Mouse (Mus musculus) embryonic facial prominence, embryonic 11.5 days (tissue): ENCODE results near the gene Tmem211. TPM values are rescaled to one million over a fixed set of nuclear protein-coding genes. Genes with fewer than 3 reads are reported as not detected.
A peak's percentile ranks its signal among the peaks of the same experiment; 100 is the strongest.

Source experiments
- ATAC-seq: fragments of 200-750 bp; cut with Nextera tagmentation; replicated peaks from 2 replicates; pipeline ENCODE4 v1.8.0; 2017; ENCODE audit warnings: low read depth; ENCODE audit not compliant: insufficient number of reproducible peaks, low FRiP score, low TSS enrichment
- DNase-seq: peaks from one replicate; pipeline ENCODE4 v3.0.0-alpha.2; 2015; ENCODE audit warnings: low spot score
- H3K27ac ChIP-seq: fragments of 300-500 bp; sonication (generic); replicated peaks from 2 replicates; pipeline ENCODE4 v1.5.1; 2014; ENCODE audit warnings: mild to moderate bottlenecking, low read depth, low read length, control low read depth
- H3K27me3 ChIP-seq: fragments of 300-500 bp; sonication (generic); 2 replicates; pipeline ENCODE4 v1.6.1; 2014; ENCODE audit warnings: mild to moderate bottlenecking, low read length, moderate library complexity, mixed read lengths; ENCODE audit not compliant: control insufficient read depth, insufficient read depth
- H3K36me3 ChIP-seq: fragments of 300-500 bp; sonication (generic); replicated peaks from 2 replicates; pipeline ENCODE4 v1.6.1; 2014; ENCODE audit warnings: low read depth, mild to moderate bottlenecking, low read length, moderate library complexity, mixed read lengths; ENCODE audit not compliant: control insufficient read depth, insufficient read depth
- H3K4me1 ChIP-seq: fragments of 300-500 bp; sonication (generic); 2 replicates; pipeline ENCODE4 v1.6.1; 2014; ENCODE audit warnings: low read length, mixed read lengths; ENCODE audit not compliant: control insufficient read depth, insufficient read depth
- H3K4me2 ChIP-seq: fragments of 300-500 bp; sonication (generic); 2 replicates; pipeline ENCODE4 v1.6.1; 2014; ENCODE audit warnings: low read depth, mild to moderate bottlenecking, control low read depth, low read length, moderate library complexity
- H3K4me3 ChIP-seq: fragments of 300-500 bp; sonication (generic); 2 replicates; pipeline ENCODE4 v1.5.1; 2014; ENCODE audit warnings: low read depth, low read length, control low read depth
- H3K9ac ChIP-seq: fragments of 300-500 bp; sonication (generic); replicated peaks from 2 replicates; pipeline ENCODE4 v1.6.1; 2014; ENCODE audit warnings: mild to moderate bottlenecking, control low read depth, low read length
- H3K9me3 ChIP-seq: fragments of 300-500 bp; sonication (generic); replicated peaks from 2 replicates; pipeline ENCODE4 v1.6.1; 2016; ENCODE audit warnings: mild to moderate bottlenecking, low read length, inconsistent platforms, mixed read lengths; ENCODE audit not compliant: control insufficient read depth
- WGBS: fragments of 180-500 bp; shearing (Covaris S2); extraction: QIAGEN DNeasy Blood & Tissue Kit; methylation state at CpG from one replicate; pipeline ENCODE4 v1.1.7; 2014; 5-methylcytosine and 5-hydroxymethylcytosine counted together
- polyA plus RNA-seq: library from polyadenylated mRNA; unstranded; fragments of >200 nt; fragmentation: Nextera tagmentation; extraction: Ambion mirVana; gene quantifications from 2 replicates; pipeline ENCODE4 v1.2.1, GENCODE M21; 2014

Gene Tmem211
- polyA plus RNA-seq, 1 experiment from 2014 or later: 0.70 TPM

DNA sequence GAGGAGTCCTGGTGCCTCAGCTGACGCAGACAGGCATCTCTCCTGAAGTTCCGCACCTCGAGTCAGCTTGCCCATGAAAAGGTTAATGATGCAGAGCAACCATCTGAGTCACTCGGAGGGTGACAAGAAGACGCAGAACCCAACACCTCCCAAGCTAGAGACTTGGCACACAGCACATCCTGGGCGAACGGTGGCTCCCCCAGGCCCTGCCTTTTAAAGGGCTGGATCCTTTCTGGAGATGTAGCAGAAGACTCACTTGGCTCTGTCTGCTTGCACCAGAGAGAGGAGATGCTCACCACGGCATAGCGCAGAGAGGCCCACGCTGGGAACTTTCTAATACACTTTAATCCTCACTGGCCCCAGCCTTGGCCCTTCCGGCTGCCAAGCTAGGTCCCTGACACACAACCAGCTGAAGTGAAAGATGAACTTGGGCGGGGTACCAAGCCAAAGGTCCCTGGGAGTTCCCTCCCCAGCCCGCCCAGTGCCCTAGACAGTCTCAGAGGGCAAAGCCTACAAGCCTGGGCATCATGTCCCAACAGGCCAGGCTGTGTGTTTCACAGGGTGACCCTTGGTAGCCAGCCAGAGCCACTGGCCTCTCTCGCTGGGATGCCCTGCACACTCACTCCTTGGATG lies 10.3 kb upstream of the Tmem211 start:
- DNase-seq (no peak), ATAC-seq (no peak)
- WGBS: 83% methylated on average over 14 of the region's 14 CpGs

GRCm38 (mm10) chr5:113217076-113217475 lies 9.6 kb upstream of the Tmem211 start:
- H3K27ac ChIP-seq: no peak overlapping the region
- peaks cover 6% of the 10 kb centered on the region for H3K4me1 ChIP-seq
- no peak overlapping the region for H3K4me2 ChIP-seq
- H3K9ac ChIP-seq: no peak overlapping the region
- WGBS: 86% methylated on average over 12 of the region's 12 CpGs
- DNase-seq (no peak), ATAC-seq (no peak)
- H3K4me3 ChIP-seq: no peak overlapping the region
- no peaks in the 10 kb centered on the region for H3K36me3 ChIP-seq
- H3K27me3 ChIP-seq: peaks cover 8% of the 10 kb centered on the region
- no peaks in the 10 kb centered on the region for H3K9me3 ChIP-seq

More for the DNA sequence above, 10.3 kb upstream of the Tmem211 start:
- no peak overlapping the region for H3K9ac ChIP-seq
- peaks cover 8% of the 10 kb centered on the region for H3K27me3 ChIP-seq
- no peaks in the 10 kb centered on the region for H3K9me3 ChIP-seq
- H3K36me3 ChIP-seq: no peaks in the 10 kb centered on the region
- no peak overlapping the region for H3K4me2 ChIP-seq
- H3K4me1 ChIP-seq: peaks cover 6% of the 10 kb centered on the region
- no peak overlapping the region for H3K4me3 ChIP-seq
- no peak overlapping the region for H3K27ac ChIP-seq

DNA sequence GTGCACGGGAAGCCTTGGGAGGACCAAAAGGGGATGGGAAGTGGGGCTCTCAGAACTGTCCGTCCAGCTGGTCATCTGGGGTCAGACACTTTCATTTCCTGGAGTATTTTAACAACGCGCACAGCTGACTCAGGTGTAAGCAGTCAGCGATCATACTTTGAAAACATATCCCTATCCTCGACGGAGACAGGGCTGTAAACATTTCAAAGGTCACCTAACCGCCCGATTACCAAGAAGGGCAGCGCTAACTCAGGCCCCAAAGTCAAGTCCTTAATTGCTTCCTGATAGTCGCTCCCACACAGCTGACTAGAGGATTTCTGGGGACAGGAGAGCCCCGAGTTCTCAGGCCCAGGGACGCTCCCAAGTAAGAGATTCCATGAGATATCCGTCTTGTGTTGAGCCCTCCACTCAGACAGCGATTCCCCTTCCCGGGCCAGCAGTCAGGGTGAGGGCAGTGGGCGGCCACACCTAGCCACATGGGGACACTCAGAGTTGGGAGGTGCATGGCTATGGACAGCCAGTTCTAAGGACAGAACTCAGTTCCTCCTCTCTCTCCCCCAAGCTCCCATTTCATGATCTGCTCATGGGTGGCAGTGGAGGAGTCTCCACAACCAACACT lies 8.0 kb upstream of the Tmem211 start:
- Histone ChIP-seq H3K36me3 (no peaks in the 10 kb centered on the region), H3K27ac (no peak overlapping the region), H3K4me3 (no peak overlapping the region), H3K9me3 (no peaks in the 10 kb centered on the region), H3K9ac (no peak overlapping the region), H3K4me1 (peaks cover 6% of the 10 kb centered on the region), H3K27me3 (peaks cover 8% of the 10 kb centered on the region), H3K4me2 (no peak overlapping the region)
- ATAC-seq: no peak
- WGBS: 67% methylated on average over 17 of the region's 17 CpGs
- no peak for DNase-seq

DNA sequence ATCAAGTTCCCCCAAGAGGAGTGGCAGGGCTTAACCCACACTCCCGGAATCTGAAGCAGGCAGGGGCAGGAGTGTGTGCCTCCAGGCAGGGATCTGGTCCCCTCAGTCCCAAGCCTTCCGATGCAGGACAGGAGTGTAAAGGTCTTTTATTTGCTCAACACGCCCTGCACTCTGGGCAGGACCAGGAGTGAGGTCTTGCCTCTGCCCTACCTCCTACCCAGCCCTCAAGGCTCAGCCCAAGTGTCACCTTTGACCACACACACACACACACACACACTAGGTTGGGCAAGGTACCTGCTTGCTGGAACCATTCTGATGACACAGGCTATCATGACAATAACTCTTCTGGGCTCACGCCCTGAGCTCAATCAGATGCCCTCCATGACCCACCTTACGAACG lies 7.3 kb upstream of the Tmem211 start:
- no peak overlapping the region for H3K4me2 ChIP-seq
- H3K9ac ChIP-seq: no peak overlapping the region
- H3K27ac ChIP-seq: no peak overlapping the region
- peaks cover 6% of the 10 kb centered on the region for H3K4me1 ChIP-seq
- no peak for DNase-seq
- H3K36me3 ChIP-seq: no peaks in the 10 kb centered on the region
- no peak overlapping the region for H3K4me3 ChIP-seq
- H3K9me3 ChIP-seq: no peaks in the 10 kb centered on the region
- peaks cover 8% of the 10 kb centered on the region for H3K27me3 ChIP-seq
- ATAC-seq: no peak
- 65% methylated on average over 6 of the region's 6 CpGs for WGBS

DNA sequence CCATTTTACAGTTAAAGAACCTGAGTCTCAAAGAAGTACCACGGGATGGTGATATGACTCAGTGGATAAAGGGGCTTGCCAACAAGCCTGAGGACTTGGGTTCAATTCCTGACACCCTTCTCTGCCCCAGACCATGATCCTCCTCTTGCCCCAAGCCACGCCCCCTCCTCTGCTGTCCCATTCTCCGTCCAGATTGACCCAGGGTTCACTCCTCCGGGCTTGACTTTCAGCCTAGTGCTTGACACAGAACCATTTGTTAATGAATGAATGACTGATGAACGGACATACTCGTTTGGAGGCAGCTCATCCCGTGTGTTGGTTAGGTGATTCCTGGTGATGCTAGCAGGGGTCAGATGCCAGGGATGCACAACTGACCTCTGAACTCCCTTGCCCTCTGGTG lies 6.8 kb upstream of the Tmem211 start:
- WGBS: 58% methylated on average over 7 of the region's 7 CpGs
- no peak for DNase-seq
- H3K9me3 ChIP-seq: no peaks in the 10 kb centered on the region

DNA sequence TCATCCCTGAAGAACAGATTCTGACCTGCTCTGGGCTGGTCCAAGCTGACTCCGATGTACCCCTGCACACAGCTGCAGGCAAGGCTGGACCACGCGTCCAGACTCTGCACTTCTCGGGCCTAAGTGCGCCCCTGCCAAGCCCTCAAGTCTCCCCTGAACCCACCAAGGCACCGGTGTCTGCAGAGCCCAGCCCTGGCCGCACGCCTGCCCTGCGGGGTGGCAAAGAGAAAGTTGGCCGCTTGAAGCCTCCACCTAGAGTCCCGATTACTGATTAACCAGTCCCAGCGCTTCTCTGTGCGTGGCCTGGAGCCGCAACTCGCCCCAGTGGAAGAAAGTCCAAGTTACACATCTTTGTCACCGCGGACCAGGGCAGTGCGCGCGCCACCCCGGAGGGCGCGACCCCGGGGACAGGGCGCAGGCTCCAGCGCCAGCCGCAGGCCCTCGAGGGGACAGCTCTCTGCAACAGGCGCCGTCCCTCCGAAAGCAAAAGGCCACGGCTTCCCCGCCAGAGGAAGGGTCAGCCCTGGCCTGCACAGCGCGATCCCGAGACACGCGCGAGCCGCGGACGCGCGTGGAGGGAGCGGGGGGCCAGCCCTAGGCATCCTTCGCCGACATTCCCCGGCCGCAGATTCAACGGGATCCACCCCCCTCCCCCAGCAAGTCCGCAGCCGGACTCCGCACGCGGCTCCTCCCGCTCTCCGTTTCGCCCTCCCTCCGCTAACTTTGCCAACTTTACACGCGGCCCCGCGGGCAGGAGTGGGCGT lies 6.1 kb upstream of the Tmem211 start:
- H3K9me3 ChIP-seq: no peaks in the 10 kb centered on the region
- DNase-seq: no peak
- ATAC-seq: 0 out of 2 replicates have a peak, but pooled peaks have one; percentile 21
- peak overlapping the region; percentile 96 for H3K4me2 ChIP-seq
- H3K36me3 ChIP-seq: no peaks in the 10 kb centered on the region
- H3K4me1 ChIP-seq: peaks cover 6% of the 10 kb centered on the region
- WGBS: 2% methylated on average over 51 of the region's 64 CpGs
- H3K4me3 ChIP-seq: peak overlapping the region; percentile 49
- peak overlapping the region; percentile 51 for H3K9ac ChIP-seq
- no peak overlapping the region for H3K27ac ChIP-seq
- H3K27me3 ChIP-seq: peaks cover 8% of the 10 kb centered on the region

More for the DNA sequence above, 6.8 kb upstream of the Tmem211 start:
- no peak overlapping the region for H3K27ac ChIP-seq
- peak overlapping the region; percentile 49; the same call in 1 of the 2 replicates for H3K4me3 ChIP-seq
- H3K4me2 ChIP-seq: no peak overlapping the region
- H3K4me1 ChIP-seq: peaks cover 6% of the 10 kb centered on the region
- peaks cover 8% of the 10 kb centered on the region for H3K27me3 ChIP-seq
- no peaks in the 10 kb centered on the region for H3K36me3 ChIP-seq
- no peak for ATAC-seq
- H3K9ac ChIP-seq: no peak overlapping the region; the same call in 1 of the 2 replicates

GRCm38 (mm10) chr5:113221147-113221865 lies 5.4 kb upstream of the Tmem211 start, which contains the start of gene 2900026A02Rik:
Gene 2900026A02Rik, minus strand, starts transcription at chr5:113221236.
- ATAC-seq: no peak

More at GRCm38 (mm10) chr5:113221147-113221865, 5.4 kb upstream of the Tmem211 start, which contains the start of gene 2900026A02Rik:
- peak within 1 kb of the TSS; percentile 96 for H3K4me2 ChIP-seq
- H3K36me3 ChIP-seq: no peaks in the 10 kb centered on the region
- H3K27ac ChIP-seq: no peak within 1 kb of the TSS
- H3K9me3 ChIP-seq: no peaks in the 10 kb centered on the region
- 17% methylated on average over 24 of the region's 62 CpGs for WGBS
- H3K9ac ChIP-seq: peak within 1 kb of the TSS; percentile 51
- H3K27me3 ChIP-seq: peaks cover 8% of the 10 kb centered on the region
- H3K4me1 ChIP-seq: peaks cover 8% of the 10 kb centered on the region
- H3K4me3 ChIP-seq: peak within 1 kb of the TSS; percentile 49
- peak; percentile 81 for DNase-seq
